Mouse (Mus musculus) midbrain, postnatal 0 days (tissue): ENCODE results near the gene Pcp4. TPM values are rescaled to one million over a fixed set of nuclear protein-coding genes. Genes with fewer than 3 reads are reported as not detected.

ENCODE experiments used
- ATAC-seq: fragments of 200-750 bp; cut with Nextera tagmentation; 2 replicates; pipeline ENCODE4 v1.8.0; 2017; ENCODE audit warnings: moderate number of reproducible peaks, mild to moderate bottlenecking, moderate TSS enrichment, moderate library complexity; ENCODE audit not compliant: low FRiP score
- DNase-seq: peaks from one replicate; pipeline ENCODE4 v3.0.0-alpha.2; 2015; ENCODE audit warnings: low spot score
- H3K27ac ChIP-seq: fragments of 300-500 bp; sonication (generic); 2 replicates; pipeline ENCODE4 v1.5.1; 2014; ENCODE audit warnings: low read depth, mild to moderate bottlenecking, low read length, mixed read lengths
- H3K27me3 ChIP-seq: fragments of 300-500 bp; sonication (generic); 2 replicates; pipeline ENCODE4 v1.6.1; 2014; ENCODE audit warnings: low read length, control low read depth, mixed read lengths; ENCODE audit not compliant: insufficient read depth
- H3K36me3 ChIP-seq: fragments of 300-500 bp; sonication (generic); 2 replicates; pipeline ENCODE4 v1.6.1; 2014; ENCODE audit warnings: low read length, control low read depth, mixed read lengths; ENCODE audit not compliant: insufficient read depth
- H3K4me1 ChIP-seq: fragments of 300-500 bp; sonication (generic); 2 replicates; pipeline ENCODE4 v1.6.1; 2014; ENCODE audit warnings: mild to moderate bottlenecking, control low read depth, antibody characterized with exemption, low read length, mixed read lengths; ENCODE audit not compliant: insufficient read depth
- H3K4me2 ChIP-seq: fragments of 300-500 bp; sonication (generic); 2 replicates; pipeline ENCODE4 v1.6.1; 2014; ENCODE audit warnings: low read depth, mild to moderate bottlenecking, low read length, mixed read lengths; ENCODE audit not compliant: poor library complexity, severe bottlenecking
- H3K4me3 ChIP-seq: fragments of 300-500 bp; sonication (generic); 2 replicates; pipeline ENCODE4 v1.5.1; 2014; ENCODE audit warnings: low read depth, mild to moderate bottlenecking, low read length, moderate library complexity
- H3K9ac ChIP-seq: fragments of 300-500 bp; sonication (generic); replicated peaks from 2 replicates; pipeline ENCODE4 v1.6.1; 2014; ENCODE audit warnings: mild to moderate bottlenecking, low read length, moderate library complexity, mixed read lengths; ENCODE audit not compliant: poor library complexity, severe bottlenecking
- H3K9me3 ChIP-seq: fragments of 300-500 bp; sonication (generic); 2 replicates; pipeline ENCODE4 v1.6.1; 2016; ENCODE audit warnings: low read length, control low read depth
- CTCF ChIP-seq: IDR thresholded peaks from 2 replicates; pipeline ENCODE4 v1.5.1; 2016; ENCODE audit warnings: antibody characterized with exemption, mild to moderate bottlenecking
- WGBS: fragments of 180-500 bp; shearing (Covaris S2); extraction: QIAGEN DNeasy Blood & Tissue Kit; methylation state at CpG from one replicate; pipeline ENCODE4 v1.1.7; 2014; 5-methylcytosine and 5-hydroxymethylcytosine counted together
- polyA plus RNA-seq: library from polyadenylated mRNA; unstranded; fragments of >200 nt; fragmentation: Nextera tagmentation; extraction: Ambion mirVana; gene quantifications from 2 replicates; pipeline ENCODE4 v1.2.1, GENCODE M21; 2015
- total RNA-seq: library from RNA; depleted of rRNA; stranded (reverse); fragments of >200 nt; gene quantifications from 2 replicates; pipeline ENCODE4 v1.2.3, GENCODE M21; 2014; rRNA removed

Gene Pcp4
- total and polyA plus RNA-seq, 2 experiments from 2014 or later, result 333 to 687 TPM

GRCm38 (mm10) chr16:96556621-96557020, 89.2 kb downstream of the Pcp4 start:
- Histone ChIP-seq H3K4me1 (no peaks in the 10 kb centered on the region; the same call in 1 of the 2 replicates), H3K27ac (no peak overlapping the region), H3K36me3 (no peaks in the 10 kb centered on the region), H3K4me3 (no peak overlapping the region), H3K4me2 (no peak overlapping the region), H3K27me3 (no peaks in the 10 kb centered on the region), H3K9ac (no peak overlapping the region), H3K9me3 (no peaks in the 10 kb centered on the region)
- 59% methylated on average over 3 of the region's 3 CpGs for WGBS
- DNase-seq (no peak), ATAC-seq (no peak)
- TF ChIP-seq CTCF, result no peak

- H3K27ac ChIP-seq, result no peak overlapping the region
- H3K9me3 ChIP-seq, result no peaks in the 10 kb centered on the region
- no peak overlapping the region for H3K4me3 ChIP-seq
- no peak for ATAC-seq
- 90% methylated on average over 1 of the region's 1 CpGs for WGBS
- no peaks in the 10 kb centered on the region for H3K36me3 ChIP-seq
- H3K27me3 ChIP-seq, result no peaks in the 10 kb centered on the region
- no peaks in the 10 kb centered on the region for H3K4me1 ChIP-seq
- TF ChIP-seq CTCF, result no peak
- H3K9ac ChIP-seq, result no peak overlapping the region
- H3K4me2 ChIP-seq, result no peak overlapping the region
- no peak for DNase-seq
These were observed 90.9 kb downstream of the Pcp4 start for GRCm38 (mm10) chr16:96558341-96558740.

DNA sequence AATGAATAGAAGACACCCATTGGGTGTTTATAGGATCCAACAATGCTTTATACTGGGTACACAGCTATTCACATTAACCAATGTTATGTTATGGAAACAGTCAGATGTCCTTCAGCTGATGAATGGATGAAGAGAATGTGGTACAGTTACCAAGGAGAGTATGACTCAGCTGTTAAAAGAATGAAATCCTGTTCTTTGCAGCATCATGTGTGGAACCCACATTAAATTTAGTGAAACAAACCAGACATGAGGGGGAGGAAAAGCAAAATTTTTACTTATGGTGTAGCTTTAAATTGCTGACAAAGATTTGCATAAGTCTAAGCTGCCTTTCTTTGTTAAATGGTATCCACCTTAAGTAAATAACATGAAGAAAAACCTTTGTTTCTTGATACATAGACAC, 92.4 kb downstream of the Pcp4 start:
- TF ChIP-seq CTCF, result no peak
- Histone ChIP-seq H3K36me3 (no peaks in the 10 kb centered on the region), H3K9ac (no peak overlapping the region), H3K9me3 (no peaks in the 10 kb centered on the region), H3K27ac (no peak overlapping the region), H3K4me3 (no peak overlapping the region), H3K4me1 (peaks cover 4% of the 10 kb centered on the region; the same call in 1 of the 2 replicates), H3K27me3 (no peaks in the 10 kb centered on the region), H3K4me2 (no peak overlapping the region)
- ATAC-seq, result no peak
- no peak for DNase-seq

DNA sequence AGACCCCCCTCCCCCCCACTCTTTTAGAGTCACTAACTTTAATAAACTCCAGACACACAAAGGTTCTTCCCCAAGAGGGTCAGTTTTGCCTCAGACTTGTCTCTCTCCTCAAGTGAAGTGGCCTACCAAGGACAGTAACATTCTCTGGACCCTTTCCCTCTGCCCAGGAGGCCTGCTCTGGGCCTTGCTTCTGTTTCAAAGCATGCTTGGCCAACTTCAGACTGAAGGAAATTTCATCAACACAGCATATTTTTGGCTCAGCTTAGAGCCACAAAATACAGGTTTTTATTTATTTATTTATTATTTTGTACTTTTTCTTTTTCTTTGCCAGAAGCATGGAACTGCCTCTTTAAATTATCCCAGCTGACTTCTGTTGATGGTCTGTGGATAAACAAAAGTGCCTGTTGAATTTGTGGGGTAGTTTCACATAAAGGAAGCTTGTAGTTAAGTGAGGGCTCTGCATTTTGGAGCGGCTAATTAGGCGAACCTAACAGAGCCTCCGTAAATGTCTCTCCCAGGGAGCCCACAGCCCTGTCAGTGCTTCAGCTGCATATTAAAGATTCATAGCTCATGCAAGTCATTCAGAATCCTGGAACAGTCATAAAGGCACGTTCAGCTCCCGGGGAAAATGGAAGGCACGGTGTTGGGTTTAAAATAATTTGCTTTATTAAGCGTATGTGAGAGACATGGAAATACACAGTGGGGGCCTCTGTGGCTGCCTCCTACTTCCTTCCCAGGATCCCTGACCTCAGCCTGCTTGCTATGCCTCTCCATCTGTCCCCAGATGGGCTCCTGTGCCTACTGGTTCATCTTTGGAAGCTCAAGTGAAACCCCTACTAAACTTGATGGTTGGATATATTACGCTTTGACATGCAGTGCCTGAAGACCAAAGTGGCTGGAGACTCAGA, 96.2 kb downstream of the Pcp4 start:
- Histone ChIP-seq H3K4me1 (peaks cover 4% of the 10 kb centered on the region; the same call in 1 of the 2 replicates), H3K36me3 (no peaks in the 10 kb centered on the region), H3K27me3 (no peaks in the 10 kb centered on the region), H3K9me3 (no peaks in the 10 kb centered on the region), H3K4me2 (no peak overlapping the region), H3K4me3 (no peak overlapping the region), H3K27ac (peak overlapping the region; percentile 71), H3K9ac (no peak overlapping the region)
- TF ChIP-seq CTCF, result no peak
- 29% methylated on average over 8 of the region's 8 CpGs for WGBS
- peak; percentile 54; the same call in 1 of the 2 replicates for ATAC-seq
- DNase-seq, result peak; percentile 74

GRCm38 (mm10) chr16:96567428-96567827, 100.0 kb downstream of the Pcp4 start:
- Histone ChIP-seq H3K4me3 (no peak overlapping the region), H3K36me3 (no peaks in the 10 kb centered on the region), H3K9me3 (no peaks in the 10 kb centered on the region), H3K4me1 (peaks cover 4% of the 10 kb centered on the region; the same call in 1 of the 2 replicates), H3K9ac (no peak overlapping the region), H3K4me2 (no peak overlapping the region), H3K27me3 (no peaks in the 10 kb centered on the region), H3K27ac (no peak overlapping the region)
- no peak for ATAC-seq
- TF ChIP-seq CTCF, result no peak
- WGBS, result 72% methylated on average over 3 of the region's 3 CpGs
- DNase-seq, result peak; percentile 19

Other genes with a start within 250 kb of the Pcp4 start
- gene B3galt5, start 231.8 kb upstream of the Pcp4 start, total RNA-seq, result 9.0 and 12.1 TPM in 2 replicates
- 5.9 and 6.1 TPM in 2 replicates for gene B3galt5, start 231.8 kb upstream of the Pcp4 start, polyA plus RNA-seq
- not detected in 2 replicates for gene Itgb2l, start 24.0 kb upstream of the Pcp4 start, total RNA-seq
- gene Itgb2l, start 24.0 kb upstream of the Pcp4 start, polyA plus RNA-seq, result 0.53 TPM in 1 of 2 replicates, not detected in the other